Mouse (Mus musculus) hindbrain, embryonic 11.5 days (tissue): ENCODE measurements around the gene Abcc5. TPM values are rescaled to one million over a fixed set of nuclear protein-coding genes. Genes with fewer than 3 reads are reported as not detected.

Experiments
- ATAC-seq: fragments of 200-750 bp; cut with Nextera tagmentation; 2 replicates; pipeline ENCODE4 v1.8.0; 2017; ENCODE audit warnings: mild to moderate bottlenecking, moderate TSS enrichment, moderate library complexity; ENCODE audit not compliant: low FRiP score
- DNase-seq: peaks from one replicate; pipeline ENCODE4 v3.0.0-alpha.2; 2015; ENCODE audit warnings: low spot score
- H3K27ac ChIP-seq: fragments of 300-500 bp; sonication (generic); 2 replicates; pipeline ENCODE4 v1.5.1; 2014; ENCODE audit warnings: mild to moderate bottlenecking, low read depth, low read length
- H3K27me3 ChIP-seq: fragments of 300-500 bp; sonication (generic); 2 replicates; pipeline ENCODE4 v1.6.1; 2014; ENCODE audit warnings: mild to moderate bottlenecking, low read length, moderate library complexity, mixed read lengths; ENCODE audit not compliant: control insufficient read depth, insufficient read depth
- H3K36me3 ChIP-seq: fragments of 300-500 bp; sonication (generic); 2 replicates; pipeline ENCODE4 v1.6.1; 2014; ENCODE audit warnings: mild to moderate bottlenecking, low read length, moderate library complexity, mixed read lengths; ENCODE audit not compliant: control insufficient read depth, insufficient read depth
- H3K4me1 ChIP-seq: fragments of 300-500 bp; sonication (generic); replicated peaks from 2 replicates; pipeline ENCODE4 v1.6.1; 2014; ENCODE audit warnings: low read length, mixed read lengths; ENCODE audit not compliant: control insufficient read depth, insufficient read depth
- H3K4me2 ChIP-seq: fragments of 300-500 bp; sonication (generic); replicated peaks from 2 replicates; pipeline ENCODE4 v1.6.1; 2014; ENCODE audit warnings: mild to moderate bottlenecking, low read depth, low read length
- H3K4me3 ChIP-seq: fragments of 300-500 bp; sonication (generic); 2 replicates; pipeline ENCODE4 v1.5.1; 2014; ENCODE audit warnings: low read depth, low read length
- H3K9ac ChIP-seq: fragments of 300-500 bp; sonication (generic); 2 replicates; pipeline ENCODE4 v1.6.1; 2014; ENCODE audit warnings: low read depth, low read length
- H3K9me3 ChIP-seq: fragments of 300-500 bp; sonication (generic); 2 replicates; pipeline ENCODE4 v1.6.1; 2016; ENCODE audit warnings: low read length; ENCODE audit not compliant: control insufficient read depth
- WGBS: fragments of 180-500 bp; shearing (Covaris S2); extraction: QIAGEN DNeasy Blood & Tissue Kit; methylation state at CpG from one replicate; pipeline ENCODE4 v1.1.7; 2014; 5-methylcytosine and 5-hydroxymethylcytosine counted together
- polyA plus RNA-seq: library from polyadenylated mRNA; unstranded; fragments of >200 nt; fragmentation: Nextera tagmentation; extraction: Ambion mirVana; gene quantifications from 2 replicates; pipeline ENCODE4 v1.2.1, GENCODE M21; 2014

The Abcc5 gene
- polyA plus RNA-seq, 1 experiment from 2014 or later: 89.9 TPM

GRCm38 (mm10) chr16:20359643-20360295, 66.4 kb downstream of the Abcc5 start:
- Histone ChIP-seq H3K27me3 (no peaks in the 10 kb centered on the region), H3K4me3 (no peak overlapping the region), H3K4me2 (no peak overlapping the region), H3K9me3 (no peaks in the 10 kb centered on the region), H3K4me1 (no peaks in the 10 kb centered on the region), H3K36me3 (no peaks in the 10 kb centered on the region; the same call in 1 of the 2 replicates), H3K27ac (no peak overlapping the region), H3K9ac (no peak overlapping the region)
- ATAC-seq (no peak), DNase-seq (no peak)
- 84% methylated on average over 9 of the region's 9 CpGs for WGBS

GRCm38 (mm10) chr16:20357837-20358236, 68.4 kb downstream of the Abcc5 start:
- no peaks in the 10 kb centered on the region; the same call in 1 of the 2 replicates for H3K36me3 ChIP-seq
- DNase-seq: no peak

GRCm38 (mm10) chr16:20354762-20355161, 71.4 kb downstream of the Abcc5 start:
- H3K27ac ChIP-seq: no peak overlapping the region
- no peak overlapping the region for H3K4me2 ChIP-seq
- no peaks in the 10 kb centered on the region for H3K27me3 ChIP-seq
- peaks cover 3% of the 10 kb centered on the region; the same call in 1 of the 2 replicates for H3K36me3 ChIP-seq
- 89% methylated on average over 2 of the region's 2 CpGs for WGBS
- no peak overlapping the region for H3K4me3 ChIP-seq
- DNase-seq (no peak), ATAC-seq (no peak)
- no peaks in the 10 kb centered on the region for H3K4me1 ChIP-seq
- no peak overlapping the region for H3K9ac ChIP-seq
- no peaks in the 10 kb centered on the region for H3K9me3 ChIP-seq

More at GRCm38 (mm10) chr16:20357837-20358236, 68.4 kb downstream of the Abcc5 start:
- no peaks in the 10 kb centered on the region for H3K27me3 ChIP-seq
- H3K4me2 ChIP-seq: no peak overlapping the region
- no peaks in the 10 kb centered on the region for H3K4me1 ChIP-seq
- H3K9ac ChIP-seq: no peak overlapping the region
- H3K4me3 ChIP-seq: no peak overlapping the region
- ATAC-seq: no peak
- no peaks in the 10 kb centered on the region for H3K9me3 ChIP-seq
- WGBS: 96% methylated on average over 5 of the region's 5 CpGs
- H3K27ac ChIP-seq: no peak overlapping the region

- Histone ChIP-seq H3K9ac (no peak overlapping the region), H3K9me3 (no peaks in the 10 kb centered on the region), H3K27ac (no peak overlapping the region), H3K4me3 (no peak overlapping the region), H3K36me3 (0 out of 2 replicates have a peak, but pooled peaks cover 3% of the 10 kb centered on the region), H3K4me1 (no peaks in the 10 kb centered on the region), H3K27me3 (no peaks in the 10 kb centered on the region), H3K4me2 (no peak overlapping the region)
- 100% methylated on average over 1 of the region's 1 CpGs for WGBS
- no peak for ATAC-seq
- DNase-seq: no peak
Measured at GRCm38 (mm10) chr16:20354011-20354410, 72.2 kb downstream of the Abcc5 start.

GRCm38 (mm10) chr16:20345464-20345863, 80.7 kb downstream of the Abcc5 start:
- Histone ChIP-seq H3K4me2 (no peak overlapping the region), H3K27me3 (no peaks in the 10 kb centered on the region), H3K27ac (no peak overlapping the region), H3K9me3 (no peaks in the 10 kb centered on the region), H3K4me3 (no peak overlapping the region), H3K9ac (no peak overlapping the region), H3K36me3 (peaks cover 5% of the 10 kb centered on the region; the same call in 1 of the 2 replicates), H3K4me1 (no peaks in the 10 kb centered on the region)
- WGBS: 83% methylated on average over 1 of the region's 1 CpGs
- no peak for DNase-seq
- no peak for ATAC-seq

GRCm38 (mm10) chr16:20338616-20339015, 87.6 kb downstream of the Abcc5 start:
- no peak for DNase-seq
- Histone ChIP-seq H3K9ac (no peak overlapping the region), H3K27ac (no peak overlapping the region), H3K4me3 (no peak overlapping the region), H3K4me2 (no peak overlapping the region), H3K36me3 (peaks cover 2% of the 10 kb centered on the region; the same call in 1 of the 2 replicates), H3K9me3 (no peaks in the 10 kb centered on the region), H3K4me1 (no peaks in the 10 kb centered on the region), H3K27me3 (no peaks in the 10 kb centered on the region)
- ATAC-seq: no peak
- WGBS: 95% methylated on average over 3 of the region's 3 CpGs

GRCm38 (mm10) chr16:20334918-20335317, 91.3 kb downstream of the Abcc5 start:
- H3K36me3 ChIP-seq: peaks cover 7% of the 10 kb centered on the region; the same call in 1 of the 2 replicates
- WGBS: 97% methylated on average over 8 of the region's 8 CpGs

GRCm38 (mm10) chr16:20328306-20328705, 97.9 kb downstream of the Abcc5 start:
- Histone ChIP-seq H3K9me3 (no peaks in the 10 kb centered on the region), H3K9ac (no peak overlapping the region), H3K27me3 (no peaks in the 10 kb centered on the region), H3K27ac (no peak overlapping the region), H3K4me2 (no peak overlapping the region), H3K4me1 (no peaks in the 10 kb centered on the region), H3K36me3 (peaks cover 6% of the 10 kb centered on the region; the same call in 1 of the 2 replicates), H3K4me3 (no peak overlapping the region)
- no peak for DNase-seq
- 91% methylated on average over 5 of the region's 5 CpGs for WGBS
- ATAC-seq: no peak

More at GRCm38 (mm10) chr16:20334918-20335317, 91.3 kb downstream of the Abcc5 start:
- ATAC-seq: no peak
- H3K4me2 ChIP-seq: no peak overlapping the region
- no peak overlapping the region for H3K4me3 ChIP-seq
- H3K27me3 ChIP-seq: no peaks in the 10 kb centered on the region
- H3K27ac ChIP-seq: no peak overlapping the region
- no peaks in the 10 kb centered on the region for H3K9me3 ChIP-seq
- H3K4me1 ChIP-seq: no peaks in the 10 kb centered on the region
- no peak overlapping the region for H3K9ac ChIP-seq
- no peak for DNase-seq

GRCm38 (mm10) chr16:20325286-20325685, 100.9 kb downstream of the Abcc5 start, which contains the start of gene Cyp2ab1:
Gene Cyp2ab1 (minus strand): TSS chr16:20325404.
- H3K36me3 ChIP-seq: no peaks in the 10 kb centered on the region
- no peaks in the 10 kb centered on the region for H3K27me3 ChIP-seq
- H3K4me2 ChIP-seq: no peak within 1 kb of the TSS
- H3K9ac ChIP-seq: no peak within 1 kb of the TSS
- no peaks in the 10 kb centered on the region for H3K9me3 ChIP-seq
- H3K4me3 ChIP-seq: no peak within 1 kb of the TSS
- no peak within 1 kb of the TSS for H3K27ac ChIP-seq
- DNase-seq (no peak), ATAC-seq (no peak)
- no peaks in the 10 kb centered on the region for H3K4me1 ChIP-seq
- WGBS: 78% methylated on average over 5 of the region's 5 CpGs
